Mouse (Mus musculus) forebrain, postnatal 0 days (tissue): ENCODE measurements around the gene Tcte1. TPM values are rescaled to one million over a fixed set of nuclear protein-coding genes. Genes with fewer than 3 reads are reported as not detected.

Experiments used
- ATAC-seq: fragments of 200-750 bp; cut with Nextera tagmentation; 2 replicates; pipeline ENCODE4 v1.8.0; 2017; ENCODE audit warnings: mild to moderate bottlenecking, moderate library complexity
- DNase-seq: peaks from one replicate; pipeline ENCODE4 v3.0.0-alpha.2; 2015
- H3K27ac ChIP-seq: fragments of 300-500 bp; sonication (generic); 2 replicates; pipeline ENCODE4 v1.5.1; 2014; ENCODE audit warnings: low read depth, mild to moderate bottlenecking, antibody characterized with exemption, low read length, moderate library complexity, mixed read lengths
- H3K27me3 ChIP-seq: fragments of 300-500 bp; sonication (generic); 2 replicates; pipeline ENCODE4 v1.6.1; 2014; ENCODE audit warnings: mild to moderate bottlenecking, low read length, mixed read lengths; ENCODE audit not compliant: insufficient read depth
- H3K36me3 ChIP-seq: fragments of 300-500 bp; sonication (generic); 2 replicates; pipeline ENCODE4 v1.6.1; 2014; ENCODE audit warnings: mild to moderate bottlenecking, moderate library complexity; ENCODE audit not compliant: insufficient read depth
- H3K4me1 ChIP-seq: fragments of 300-500 bp; sonication (generic); 2 replicates; pipeline ENCODE4 v1.6.1; 2014; ENCODE audit warnings: antibody characterized with exemption; ENCODE audit not compliant: insufficient read depth
- H3K4me2 ChIP-seq: fragments of 300-500 bp; sonication (generic); 2 replicates; pipeline ENCODE4 v1.6.1; 2014; ENCODE audit warnings: low read depth, mild to moderate bottlenecking, moderate library complexity
- H3K4me3 ChIP-seq: fragments of 300-500 bp; sonication (generic); 2 replicates; pipeline ENCODE4 v1.5.1; 2014; ENCODE audit warnings: low read depth, low read length, mixed read lengths
- H3K9ac ChIP-seq: fragments of 300-500 bp; sonication (generic); 2 replicates; pipeline ENCODE4 v1.6.1; 2014; ENCODE audit warnings: mild to moderate bottlenecking
- H3K9me3 ChIP-seq: fragments of 300-500 bp; sonication (generic); 2 replicates; pipeline ENCODE4 v1.6.1; 2016; ENCODE audit warnings: low read length
- CTCF ChIP-seq: sonication (generic); IDR thresholded peaks from 2 replicates; pipeline ENCODE4 v1.5.1; 2016; ENCODE audit warnings: antibody characterized with exemption, control low read depth, low read depth
- WGBS: fragments of 180-500 bp; shearing (Covaris S2); extraction: QIAGEN DNeasy Blood & Tissue Kit; methylation state at CpG from one replicate; pipeline ENCODE4 v1.1.7; 2014; 5-methylcytosine and 5-hydroxymethylcytosine counted together
- polyA plus RNA-seq: library from polyadenylated mRNA; unstranded; fragments of >200 nt; fragmentation: Nextera tagmentation; extraction: Ambion mirVana; gene quantifications from 2 replicates; pipeline ENCODE4 v1.2.1, GENCODE M21; 2015
- total RNA-seq: library from RNA; depleted of rRNA; stranded (reverse); fragments of >200 nt; gene quantifications from 2 replicates; pipeline ENCODE4 v1.2.3, GENCODE M21; 2014

Gene Tcte1
- total and polyA plus RNA-seq, 2 experiments from 2014 or later: 1.4 to 5.7 TPM

- Histone ChIP-seq H3K9me3 (no peaks in the 10 kb centered on the region), H3K27ac (peak within 1 kb of the TSS; percentile 98), H3K9ac (peak within 1 kb of the TSS; percentile 99), H3K27me3 (no peaks in the 10 kb centered on the region), H3K4me2 (peak within 1 kb of the TSS; percentile 79), H3K4me1 (peaks cover 9% of the 10 kb centered on the region), H3K36me3 (peaks cover 32% of the 10 kb centered on the region), H3K4me3 (peak within 1 kb of the TSS; percentile 98)
- under 1% methylated on average over 41 of the region's 41 CpGs for WGBS
- ATAC-seq: peak; percentile 75
- DNase-seq: peak; percentile 99
- TF ChIP-seq CTCF: no peak
Observed at GRCm38 (mm10) chr17:45573087-45573779, 50.0 kb downstream of the Tcte1 start, which contains the start of gene Hsp90ab1. TSS of gene Hsp90ab1 (minus strand) at chr17:45573271.

- H3K4me2 ChIP-seq: peak overlapping the region; percentile 79
- no peak for TF ChIP-seq CTCF
- peaks cover 9% of the 10 kb centered on the region for H3K4me1 ChIP-seq
- DNase-seq: peak; percentile 96
- peak overlapping the region; percentile 99 for H3K9ac ChIP-seq
- under 1% methylated on average over 14 of the region's 18 CpGs for WGBS
- peaks cover 27% of the 10 kb centered on the region for H3K36me3 ChIP-seq
- ATAC-seq: peak; percentile 69
- peak overlapping the region; percentile 98 for H3K27ac ChIP-seq
- H3K9me3 ChIP-seq: no peaks in the 10 kb centered on the region
- H3K4me3 ChIP-seq: peak overlapping the region; percentile 98
- H3K27me3 ChIP-seq: no peaks in the 10 kb centered on the region
Observed at GRCm38 (mm10) chr17:45573780-45574123, 50.5 kb downstream of the Tcte1 start.

GRCm38 (mm10) chr17:45574129-45574761, 51.0 kb downstream of the Tcte1 start:
- DNase-seq (peak; percentile 90), ATAC-seq (peak; percentile 81)
- no peak for TF ChIP-seq CTCF
- Histone ChIP-seq H3K36me3 (peaks cover 22% of the 10 kb centered on the region), H3K4me2 (peak overlapping the region; percentile 79), H3K4me1 (peaks cover 9% of the 10 kb centered on the region), H3K4me3 (peak overlapping the region; percentile 98), H3K9me3 (no peaks in the 10 kb centered on the region), H3K27ac (peak overlapping the region; percentile 98), H3K27me3 (no peaks in the 10 kb centered on the region), H3K9ac (peak overlapping the region; percentile 99)
- WGBS: 6% methylated on average over 17 of the region's 17 CpGs

GRCm38 (mm10) chr17:45575123-45575897, 52.1 kb downstream of the Tcte1 start:
- no peaks in the 10 kb centered on the region for H3K27me3 ChIP-seq
- peak overlapping the region; percentile 99 for H3K9ac ChIP-seq
- DNase-seq (no peak), ATAC-seq (no peak)
- no peak for TF ChIP-seq CTCF
- peaks cover 9% of the 10 kb centered on the region for H3K4me1 ChIP-seq
- 90% methylated on average over 8 of the region's 8 CpGs for WGBS
- H3K4me2 ChIP-seq: no peak overlapping the region
- H3K9me3 ChIP-seq: no peaks in the 10 kb centered on the region
- peak overlapping the region; percentile 98 for H3K27ac ChIP-seq
- H3K4me3 ChIP-seq: no peak overlapping the region
- H3K36me3 ChIP-seq: peaks cover 11% of the 10 kb centered on the region

- peaks cover 9% of the 10 kb centered on the region for H3K4me1 ChIP-seq
- DNase-seq (no peak), ATAC-seq (no peak)
- WGBS: 52% methylated on average over 5 of the region's 5 CpGs
- no peak overlapping the region for H3K27ac ChIP-seq
- TF ChIP-seq CTCF: no peak
- no peak overlapping the region for H3K4me3 ChIP-seq
- no peaks in the 10 kb centered on the region for H3K27me3 ChIP-seq
- H3K36me3 ChIP-seq: no peaks in the 10 kb centered on the region
- no peak overlapping the region for H3K4me2 ChIP-seq
- no peak overlapping the region for H3K9ac ChIP-seq
- H3K9me3 ChIP-seq: no peaks in the 10 kb centered on the region
Observed at GRCm38 (mm10) chr17:45578242-45578641, 55.0 kb downstream of the Tcte1 start.

- Histone ChIP-seq H3K36me3 (no peaks in the 10 kb centered on the region), H3K4me2 (no peak overlapping the region), H3K4me1 (peaks cover 9% of the 10 kb centered on the region), H3K4me3 (no peak overlapping the region), H3K27ac (no peak overlapping the region), H3K9ac (no peak overlapping the region), H3K9me3 (no peaks in the 10 kb centered on the region), H3K27me3 (no peaks in the 10 kb centered on the region)
- WGBS: 75% methylated on average over 7 of the region's 7 CpGs
- peak; percentile 64 for TF ChIP-seq CTCF
- ATAC-seq (no peak), DNase-seq (no peak)
Observed at GRCm38 (mm10) chr17:45578843-45579242, 55.6 kb downstream of the Tcte1 start.
